Mouse (Mus musculus) limb, embryonic 10.5 days (tissue): ENCODE results near the gene Egf. TPM values are rescaled to one million over a fixed set of nuclear protein-coding genes. Genes with fewer than 3 reads are reported as not detected.
A peak's percentile ranks its signal among the peaks of the same experiment; 100 is the strongest.

ENCODE experiments used
- DNase-seq: peaks from one replicate; pipeline ENCODE4 v3.0.0-alpha.2; 2017; ENCODE audit warnings: low spot score
- H3K27ac ChIP-seq: fragments of 300-500 bp; sonication (generic); 2 replicates; pipeline ENCODE4 v1.5.1; 2016; ENCODE audit warnings: mild to moderate bottlenecking
- H3K27me3 ChIP-seq: fragments of 300-500 bp; sonication (generic); 2 replicates; pipeline ENCODE4 v1.6.1; 2016; ENCODE audit warnings: low read depth, mild to moderate bottlenecking; ENCODE audit not compliant: poor library complexity, severe bottlenecking
- H3K36me3 ChIP-seq: fragments of 300-500 bp; sonication (generic); 2 replicates; pipeline ENCODE4 v1.6.1; 2016; ENCODE audit warnings: mild to moderate bottlenecking, moderate library complexity
- H3K4me1 ChIP-seq: fragments of 300-500 bp; sonication (generic); 2 replicates; pipeline ENCODE4 v1.6.1; 2016
- H3K4me3 ChIP-seq: fragments of 300-500 bp; sonication (generic); 2 replicates; pipeline ENCODE4 v1.5.1; 2016; ENCODE audit warnings: mild to moderate bottlenecking, moderate library complexity
- H3K9me3 ChIP-seq: fragments of 300-500 bp; sonication (generic); replicated peaks from 2 replicates; pipeline ENCODE4 v1.6.1; 2016; ENCODE audit warnings: mild to moderate bottlenecking
- WGBS: fragments of 180-500 bp; shearing (Covaris S2); methylation state at CpG from one replicate; pipeline ENCODE4 v1.1.7; 2016; 5-methylcytosine and 5-hydroxymethylcytosine counted together
- microRNA-seq: library from miRNA; unstranded; fragments of <30 nt; microRNA quantifications from one replicate; pipeline ENCODE4, GENCODE M21; 2017
- polyA plus RNA-seq: library from polyadenylated mRNA; unstranded; fragments of >200 nt; fragmentation: Nextera tagmentation; extraction: Ambion mirVana; gene quantifications from 2 replicates; pipeline ENCODE4 v1.2.1, GENCODE M21; 2016

Gene Egf
- polyA plus RNA-seq, 1 experiment from 2014 or later, result 1.6 TPM

DNA sequence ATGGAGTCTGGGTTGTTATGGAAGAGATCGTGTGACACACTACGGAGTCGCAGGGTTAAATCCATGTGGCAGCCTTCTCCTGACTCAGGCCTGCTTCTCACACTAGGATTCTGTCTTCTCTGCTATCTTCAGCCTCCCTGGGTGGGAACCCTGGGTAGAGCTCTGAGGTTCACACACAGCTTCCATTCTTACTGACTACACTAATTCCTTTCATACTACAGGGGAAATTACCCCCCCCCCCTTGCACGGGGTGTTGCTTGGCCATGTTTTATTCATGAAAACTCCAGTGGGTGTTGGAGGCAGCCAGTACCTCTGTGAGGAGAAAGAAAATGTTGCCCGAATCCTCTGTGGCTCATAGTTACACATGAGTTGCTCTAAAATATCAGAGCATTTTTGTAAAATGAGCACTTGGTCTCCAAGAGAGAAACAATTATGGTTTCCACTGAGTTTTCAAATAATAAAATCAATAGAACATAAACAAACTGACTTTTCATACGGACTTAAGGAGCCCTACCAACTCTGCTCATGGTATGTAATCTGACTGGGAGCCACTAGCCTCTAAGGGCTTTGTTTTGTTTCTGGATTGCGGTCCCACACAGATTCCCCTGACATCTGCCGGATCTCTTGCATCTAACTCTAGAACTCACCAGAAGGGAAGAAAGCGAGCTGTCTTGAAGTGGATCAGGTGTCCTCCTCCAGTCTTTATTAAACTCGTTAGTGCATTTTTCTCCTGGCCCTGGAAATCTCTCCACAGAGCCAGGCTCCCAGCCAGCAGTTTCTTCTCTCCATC is 114.7 kb downstream of the Egf start:
- Histone ChIP-seq H3K36me3 (peaks cover 23% of the 10 kb centered on the region), H3K27me3 (no peaks in the 10 kb centered on the region), H3K4me3 (no peak overlapping the region), H3K9me3 (no peaks in the 10 kb centered on the region), H3K27ac (0 out of 2 replicates have a peak overlapping the region, but pooled peaks have one; percentile 12), H3K4me1 (peaks cover 3% of the 10 kb centered on the region)
- 84% methylated on average over 10 of the region's 10 CpGs for WGBS
- no peak for DNase-seq

GRCm38 (mm10) chr3:129639701-129640100 is 115.4 kb downstream of the Egf start:
- H3K4me3 ChIP-seq, result no peak overlapping the region
- H3K27ac ChIP-seq, result no peak overlapping the region
- 85% methylated on average over 5 of the region's 5 CpGs for WGBS
- no peaks in the 10 kb centered on the region for H3K9me3 ChIP-seq
- DNase-seq, result no peak
- H3K27me3 ChIP-seq, result no peaks in the 10 kb centered on the region
- peaks cover 26% of the 10 kb centered on the region for H3K36me3 ChIP-seq
- no peaks in the 10 kb centered on the region for H3K4me1 ChIP-seq

GRCm38 (mm10) chr3:129637446-129637845 is 117.7 kb downstream of the Egf start:
- 78% methylated on average over 6 of the region's 6 CpGs for WGBS
- no peak overlapping the region for H3K27ac ChIP-seq
- H3K9me3 ChIP-seq, result no peaks in the 10 kb centered on the region
- no peaks in the 10 kb centered on the region for H3K27me3 ChIP-seq
- H3K4me3 ChIP-seq, result no peak overlapping the region
- H3K4me1 ChIP-seq, result no peaks in the 10 kb centered on the region
- peaks cover 48% of the 10 kb centered on the region for H3K36me3 ChIP-seq
- DNase-seq, result no peak

- 91% methylated on average over 11 of the region's 11 CpGs for WGBS
- Histone ChIP-seq H3K27me3 (no peaks in the 10 kb centered on the region), H3K27ac (no peak overlapping the region), H3K36me3 (peaks cover 76% of the 10 kb centered on the region), H3K4me1 (no peaks in the 10 kb centered on the region), H3K9me3 (no peaks in the 10 kb centered on the region), H3K4me3 (no peak overlapping the region)
- no peak for DNase-seq
Measured at GRCm38 (mm10) chr3:129634260-129634901, 120.7 kb downstream of the Egf start.

DNA sequence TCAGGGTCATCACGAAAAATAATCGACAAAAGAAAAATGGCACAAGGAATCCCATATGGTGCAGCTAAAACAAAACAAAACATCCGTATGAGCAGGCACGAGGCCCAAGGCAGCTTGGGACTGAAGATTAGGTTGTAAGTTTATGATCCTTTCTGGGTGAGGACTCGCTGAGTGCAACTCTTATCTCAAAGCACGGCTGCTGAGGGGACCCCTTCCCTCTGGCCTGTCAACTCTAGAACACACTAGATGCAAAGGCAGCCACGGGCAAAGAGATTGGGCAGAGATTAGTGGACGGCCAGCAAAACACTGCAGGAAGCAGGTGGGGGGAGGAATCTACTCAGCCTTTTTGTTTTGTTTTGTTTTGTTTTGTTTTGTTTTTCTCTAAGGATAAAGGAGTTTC is 121.6 kb downstream of the Egf start:
- no peaks in the 10 kb centered on the region for H3K9me3 ChIP-seq
- H3K27me3 ChIP-seq, result no peaks in the 10 kb centered on the region
- DNase-seq, result no peak
- H3K27ac ChIP-seq, result no peak overlapping the region
- no peaks in the 10 kb centered on the region for H3K4me1 ChIP-seq
- 87% methylated on average over 8 of the region's 8 CpGs for WGBS
- H3K4me3 ChIP-seq, result no peak overlapping the region
- H3K36me3 ChIP-seq, result peaks cover 85% of the 10 kb centered on the region

- 94% methylated on average over 5 of the region's 5 CpGs for WGBS
Measured at GRCm38 (mm10) chr3:129631857-129632256, 123.3 kb downstream of the Egf start.

GRCm38 (mm10) chr3:129631018-129631417 is 124.1 kb downstream of the Egf start:
- 92% methylated on average over 1 of the region's 1 CpGs for WGBS
- Histone ChIP-seq H3K9me3 (no peaks in the 10 kb centered on the region), H3K27ac (no peak overlapping the region), H3K4me3 (no peak overlapping the region), H3K4me1 (no peaks in the 10 kb centered on the region), H3K36me3 (peaks cover 85% of the 10 kb centered on the region), H3K27me3 (no peaks in the 10 kb centered on the region)
- no peak for DNase-seq

More at GRCm38 (mm10) chr3:129631857-129632256, 123.3 kb downstream of the Egf start:
- no peaks in the 10 kb centered on the region for H3K4me1 ChIP-seq
- no peaks in the 10 kb centered on the region for H3K9me3 ChIP-seq
- H3K36me3 ChIP-seq, result peaks cover 90% of the 10 kb centered on the region
- no peak overlapping the region for H3K4me3 ChIP-seq
- H3K27ac ChIP-seq, result no peak overlapping the region
- no peak for DNase-seq
- H3K27me3 ChIP-seq, result no peaks in the 10 kb centered on the region

Small RNA genes within 50 kb of the gene (microRNA-seq; reads per million reads assigned to microRNA genes)
- not detected for gene Gm24515

Other genes with a start within 250 kb of the Egf start
- 54.6 and 59.0 TPM in 2 replicates for gene Elovl6, start 223.0 kb downstream of the Egf start, polyA plus RNA-seq
- not detected in 2 replicates for gene Lrit3, start 48.7 kb upstream of the Egf start, polyA plus RNA-seq
- not detected in 2 replicates for gene Rrh, start 67.3 kb upstream of the Egf start, polyA plus RNA-seq
- 114 and 145 TPM in 2 replicates for gene Gar1, start 76.1 kb upstream of the Egf start, polyA plus RNA-seq
- gene Cfi, start 80.6 kb upstream of the Egf start, polyA plus RNA-seq, result 0.08 TPM in 1 of 2 replicates, not detected in the other
- gene Pla2g12a, start 123.3 kb upstream of the Egf start, polyA plus RNA-seq, result 22.5 and 27.1 TPM in 2 replicates
- gene Casp6, start 146.1 kb upstream of the Egf start, polyA plus RNA-seq, result 104 and 116 TPM in 2 replicates
- 8.5 and 10.3 TPM in 2 replicates for gene Mcub, start 214.9 kb upstream of the Egf start, polyA plus RNA-seq